Mouse (Mus musculus) spleen, embryonic (tissue): Measurements from ENCODE around the gene Emc8.

ENCODE experiments used
- CTCF ChIA-PET: fragments of 350-600 bp; sonication (Branson Sonifier 250); formaldehyde crosslinking; loops from one replicate; lab custom pipeline; 2022; lab: Charles Lee

Emc8 gene

DNA sequence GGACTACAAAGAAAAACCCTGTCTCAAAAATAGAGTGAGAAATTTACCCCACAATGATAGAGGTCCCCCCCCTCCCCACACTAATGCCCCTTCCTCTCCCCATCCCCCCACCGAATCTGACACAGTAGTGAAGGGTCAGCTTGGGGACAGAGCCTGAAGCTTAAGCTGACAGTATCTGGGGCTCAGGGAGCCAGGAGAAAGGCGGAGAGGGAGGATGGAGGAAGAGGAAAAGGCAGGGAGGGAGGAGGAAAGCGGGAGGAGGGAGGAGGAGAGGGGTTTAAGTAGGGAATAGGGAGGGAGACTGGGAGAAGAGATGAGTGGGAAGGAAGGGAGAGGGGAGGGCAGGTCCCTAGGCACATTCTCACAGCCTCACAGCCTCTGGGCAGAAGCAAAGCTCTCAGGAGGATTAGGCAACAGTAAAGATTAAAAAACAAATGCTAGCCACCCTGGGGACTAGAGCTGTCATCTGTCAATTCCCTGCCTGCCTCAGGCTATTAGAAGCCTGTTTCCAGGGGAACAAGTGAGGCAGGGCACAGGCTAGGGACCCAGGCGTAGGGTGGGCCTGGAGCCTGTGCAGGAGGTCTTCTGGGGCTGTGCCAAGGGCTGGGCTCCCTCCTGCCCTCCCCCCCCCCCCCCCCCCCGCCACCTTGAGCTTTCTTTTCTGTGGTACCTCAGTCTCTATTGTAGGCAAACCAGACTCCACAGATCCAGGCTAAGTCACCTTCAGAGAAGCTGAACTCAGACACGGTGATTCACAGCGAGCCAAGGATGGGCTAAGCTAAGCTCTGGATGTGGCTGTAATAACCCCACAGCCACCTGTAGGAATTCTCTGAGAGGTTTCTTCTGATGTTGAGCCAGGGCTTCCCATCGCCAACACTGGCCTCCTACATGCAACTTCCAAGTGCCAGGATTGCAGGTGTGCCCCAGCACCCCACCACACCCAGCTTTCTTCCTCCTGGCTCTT lies 51.4 kb downstream of the Emc8 start:
- CTCF ChIA-PET: interaction anchor here (0.5 to 1.5 kb wide), 3 partner anchors 47 to 1689 kb away, joined by 3 to 8 read pairs (median 4); no protein-coding TSS in a partner anchor

DNA sequence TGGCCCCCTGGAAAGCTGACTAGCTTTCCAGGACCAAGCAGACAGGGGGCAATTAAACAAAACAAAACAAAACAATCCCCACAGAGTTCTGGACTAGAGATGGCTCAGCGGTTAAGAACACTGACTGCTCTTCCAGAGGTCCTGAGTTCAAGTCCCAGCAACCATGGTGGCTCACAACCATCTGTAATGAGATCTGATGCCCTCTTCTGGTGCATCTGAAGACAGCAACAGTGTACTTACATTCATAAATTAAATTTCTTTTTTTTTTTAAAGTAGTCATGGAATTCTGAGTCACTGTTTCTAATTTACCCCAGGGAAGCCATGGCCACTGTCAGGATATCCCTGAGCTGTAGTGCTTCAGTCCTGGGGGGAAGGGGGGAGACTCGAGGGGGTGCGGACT lies 53.9 kb downstream of the Emc8 start:
- CTCF ChIA-PET: interaction anchor here (0.6 kb wide), 1 partner anchor 213 kb away, joined by 3 read pairs; no protein-coding TSS in a partner anchor

DNA sequence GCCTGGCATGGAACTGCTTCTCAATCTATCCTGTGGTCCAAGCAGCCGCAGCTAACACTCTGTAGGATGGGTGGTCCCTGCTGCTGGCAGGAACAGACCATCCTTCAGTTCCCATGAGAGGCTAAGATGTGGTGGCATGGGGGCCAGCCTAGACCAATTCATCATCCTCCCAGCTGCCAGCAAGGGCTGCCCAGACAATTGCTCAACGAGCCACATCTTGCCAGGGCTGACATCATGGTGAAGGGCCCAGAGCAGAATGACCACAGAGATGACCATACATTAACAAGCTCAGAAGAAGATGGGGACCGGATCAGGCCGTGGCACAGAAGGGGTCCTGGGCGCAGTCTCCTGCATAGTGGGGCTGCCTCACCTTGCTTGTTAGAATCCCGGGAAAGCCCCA lies 57.5 kb downstream of the Emc8 start:
- CTCF ChIA-PET: no interaction called here

DNA sequence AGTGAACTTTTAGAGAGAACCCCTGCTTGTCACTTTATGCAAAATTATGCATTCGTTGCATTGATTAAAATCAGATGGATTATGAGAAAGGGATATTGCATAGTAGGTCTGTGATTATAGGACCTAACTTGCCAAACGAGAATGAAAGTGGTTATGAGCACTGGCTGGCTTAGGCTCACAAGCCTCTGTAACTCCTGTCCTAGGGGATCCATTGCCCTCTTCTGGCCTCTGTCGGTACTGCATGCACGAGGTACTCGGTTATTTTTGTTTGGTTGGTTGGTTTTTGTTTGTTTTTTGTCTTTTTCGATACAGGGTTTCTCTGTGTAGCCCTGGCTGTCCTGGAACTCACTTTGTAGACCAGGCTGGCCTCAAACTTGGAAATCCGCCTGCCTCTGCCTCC lies 60.5 kb downstream of the Emc8 start:
- CTCF ChIA-PET: no interaction called here

DNA sequence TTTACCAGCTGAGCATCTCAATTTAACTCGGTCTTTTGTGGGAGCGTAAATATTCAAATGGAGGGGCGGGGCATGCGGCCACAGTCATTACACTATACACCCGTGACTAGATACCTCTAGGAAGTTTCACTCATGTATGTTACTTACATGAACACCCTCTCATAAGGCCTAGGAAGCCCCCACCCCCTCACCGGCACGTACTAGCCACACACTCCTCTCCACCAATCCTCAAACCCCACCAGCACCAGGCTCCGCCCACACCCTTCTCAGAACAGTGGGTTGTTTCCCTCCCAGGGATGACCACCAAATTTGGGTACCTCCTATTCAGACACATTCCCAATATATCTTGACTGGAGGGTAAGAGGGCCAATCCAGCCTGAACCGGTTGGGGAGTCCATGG lies 60.9 kb downstream of the Emc8 start:
- CTCF ChIA-PET: no interaction called here
